Mouse (Mus musculus) CH12.LX (cell line): ENCODE measurements at regions not wholly inside any gene's neighbourhood (a gene's known extent, or its start where the extent isn't known, plus 50 kb on each side); places are given as distances from the start of the nearest gene placed in this dataset.

ENCODE experiments used
- BHLHE40 ChIP-seq: IDR thresholded peaks from 2 replicates; pipeline ENCODE4 v1.6.1; 2011; ENCODE audit warnings: mild to moderate bottlenecking, low read depth, low read length, improper control_type of control experiment
- CTCF ChIP-seq, 2 experiments: IDR thresholded peaks in 1 of 2; conservative IDR thresholded peaks in 1 of 2; 2 replicates each; pipeline ENCODE4 v1.5.1; 2011 to 2012; ENCODE audit warnings: low read depth in 2 of 2, low read length in 2 of 2, improper control_type of control experiment in 1 of 2, inconsistent platforms in 1 of 2, mild to moderate bottlenecking in 1 of 2, moderate library complexity in 1 of 2
- E2F4 ChIP-seq: IDR thresholded peaks from 2 replicates; pipeline ENCODE4 v1.6.1; 2011; ENCODE audit warnings: low read depth, low read length, improper control_type of control experiment; ENCODE audit not compliant: insufficient replicate concordance
- EP300 ChIP-seq: IDR thresholded peaks from 2 replicates; pipeline ENCODE4 v1.6.1; 2011; ENCODE audit warnings: low read length, improper control_type of control experiment
- ETS1 ChIP-seq: conservative IDR thresholded peaks from 2 replicates; pipeline ENCODE4 v1.6.1; 2012; ENCODE audit warnings: low read depth, mild to moderate bottlenecking, inconsistent platforms, low read length, improper control_type of control experiment, moderate library complexity
- NELFE ChIP-seq: IDR thresholded peaks from 2 replicates; pipeline ENCODE4 v1.6.1; 2011; ENCODE audit warnings: low read depth, low read length, improper control_type of control experiment
- NRF1 ChIP-seq: IDR thresholded peaks from 2 replicates; pipeline ENCODE4 v1.6.1; 2014; ENCODE audit warnings: low read depth, mild to moderate bottlenecking, inconsistent platforms, low read length, improper control_type of control experiment, moderate library complexity
- POLR2A ChIP-seq: IDR thresholded peaks from 2 replicates; pipeline ENCODE4 v1.6.1; 2011; ENCODE audit warnings: low read depth, mild to moderate bottlenecking, improper control_type of control experiment, low read length
- RCOR1 ChIP-seq: conservative IDR thresholded peaks from 2 replicates; pipeline ENCODE4 v1.6.1; 2012; ENCODE audit warnings: low read depth, mild to moderate bottlenecking, inconsistent platforms, low read length, improper control_type of control experiment
- SMC3 ChIP-seq: IDR thresholded peaks from 2 replicates; pipeline ENCODE4 v1.6.1; 2011; ENCODE audit warnings: low read depth, low read length, improper control_type of control experiment
- USF2 ChIP-seq: conservative IDR thresholded peaks from 2 replicates; pipeline ENCODE4 v1.6.1; 2011; ENCODE audit warnings: low read depth, low read length, improper control_type of control experiment
- ZKSCAN1 ChIP-seq: IDR thresholded peaks from 2 replicates; pipeline ENCODE4 v1.6.1; 2012; ENCODE audit warnings: low read depth, inconsistent platforms, low read length, improper control_type of control experiment, borderline replicate concordance

DNA sequence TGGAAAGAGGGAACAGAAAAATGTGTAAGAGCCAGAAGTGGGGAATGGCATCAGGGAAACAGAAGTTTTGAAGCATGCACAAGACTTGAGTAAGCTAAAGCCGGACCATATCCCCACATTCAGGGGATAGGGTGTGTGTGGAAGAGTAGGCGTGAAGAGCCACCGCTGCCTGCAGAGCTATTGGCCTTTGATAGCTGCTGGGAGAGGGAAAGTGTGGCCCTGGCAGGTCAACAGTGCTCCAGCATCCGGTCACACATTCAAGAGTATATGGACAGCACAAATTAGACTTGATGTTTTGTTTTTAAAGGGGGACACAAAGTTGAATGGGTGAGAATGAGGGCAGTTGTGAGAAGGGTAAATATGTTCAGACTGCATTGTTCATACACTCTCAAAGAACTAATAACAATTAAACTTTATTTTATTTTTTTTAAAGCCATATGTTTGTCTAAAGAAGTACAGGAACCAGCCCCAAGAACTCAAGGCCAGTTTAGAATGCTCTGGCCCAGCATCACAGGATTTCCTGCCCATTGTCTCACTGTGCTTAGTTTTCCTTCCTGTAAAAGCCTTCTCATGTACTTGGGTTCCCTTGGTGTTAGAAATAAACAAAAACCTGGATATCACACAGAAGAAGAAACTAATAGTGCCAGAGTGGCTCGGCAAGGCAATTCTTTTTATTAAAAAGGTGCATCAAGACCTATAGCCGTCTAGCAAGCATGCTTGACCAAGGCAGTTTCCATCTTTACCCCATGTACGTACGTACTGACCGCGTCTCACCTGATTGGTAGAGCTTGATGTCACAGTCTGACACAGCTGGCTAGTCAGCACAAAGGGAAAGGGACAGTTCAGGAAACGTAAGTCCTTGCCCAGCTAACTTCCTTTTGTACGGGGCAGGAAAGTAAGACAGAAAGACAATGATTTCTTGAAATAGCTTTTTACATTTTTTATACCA, 144.6 kb upstream of the Rbbp6 start:
- TF ChIP-seq POLR2A (no peak), CTCF (conservative IDR thresholded peaks at IDR 0.05 in 1 of 2, IDR thresholded peaks at IDR 0.05 in 1 of 2; ENCODE audit: low read depth in 2 of 2, low read length in 2 of 2) (no peak), NELFE (no peak), EP300 (no peak), ZKSCAN1 (no peak), NRF1 (no peak), USF2 (no peak), RCOR1 (no peak), BHLHE40 (no peak), ETS1 (no peak), E2F4 (no peak), SMC3 (no peak)
